Mouse (Mus musculus): ENCODE measurements around the gene Gm21943. TPM values are rescaled to one million over a fixed set of nuclear protein-coding genes. Genes with fewer than 3 reads are reported as not detected.

Gm21943 gene
- not detected in 2 replicates for polyA plus RNA-seq (2015; fragmentation: Nextera tagmentation; extraction: Ambion mirVana)

DNA sequence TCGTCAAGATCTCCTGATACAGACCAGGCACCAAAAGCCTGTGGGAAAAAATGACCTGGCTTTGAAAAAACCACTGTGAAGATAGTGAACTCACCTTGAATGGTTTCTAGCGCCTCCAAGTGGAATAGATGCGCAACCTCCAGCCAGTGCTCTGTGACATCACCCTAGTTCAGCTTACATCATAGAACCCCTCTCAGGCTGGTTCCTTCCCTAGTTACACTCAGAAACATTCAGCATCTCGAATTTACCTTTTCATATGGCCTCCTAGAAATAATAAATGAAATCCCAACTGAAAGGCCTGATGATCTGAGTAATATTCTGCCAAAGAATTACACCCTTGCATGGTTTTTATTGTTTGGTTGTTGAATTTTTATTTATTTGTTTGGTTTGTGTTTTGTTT is at the start of gene Gm21943:
TSS of gene Gm21943 (minus strand) at position 101 of the 400 bp plus-strand sequence.

Other genes starting within 250 kb of the Gm21943 start
- not detected in 2 replicates for gene Gm28961, start 172.0 kb upstream of the Gm21943 start, polyA plus RNA-seq (2015; fragmentation: Nextera tagmentation; extraction: Ambion mirVana)